Mouse (Mus musculus) CH12.LX (cell line): ENCODE data around the gene Fry. TPM values are rescaled to one million over a fixed set of nuclear protein-coding genes. Genes with fewer than 3 reads are reported as not detected.

Source experiments
- DNase-seq: peaks from one replicate; pipeline ENCODE4 v3.0.0-alpha.2; 2013; ENCODE audit errors: extremely low read depth
- H3K27ac ChIP-seq: 2 replicates; pipeline ENCODE4 v1.5.1; 2012; ENCODE audit warnings: low read depth, mild to moderate bottlenecking, control low read depth, moderate library complexity; ENCODE audit not compliant: insufficient read depth
- H3K27me3 ChIP-seq: replicated peaks from 2 replicates; pipeline ENCODE3; 2012; ENCODE audit warnings: inconsistent platforms
- H3K36me3 ChIP-seq, 2 experiments: replicated peaks in 1 of 2; 2 replicates each; pipeline versions ENCODE3 to v1.6.1; 2012; ENCODE audit warnings: inconsistent platforms in 1 of 2, low read length in 1 of 2, mild to moderate bottlenecking in 1 of 2, mixed read lengths in 1 of 2, moderate library complexity in 1 of 2; ENCODE audit not compliant: control insufficient read depth in 1 of 2, insufficient read depth in 1 of 2
- H3K4me1 ChIP-seq, 2 experiments: 2 replicates each; pipeline ENCODE4 v1.6.1; 2012; ENCODE audit warnings: inconsistent platforms in 1 of 2, moderate library complexity in 1 of 2; ENCODE audit not compliant: insufficient read depth in 2 of 2, control insufficient read depth in 1 of 2
- H3K4me2 ChIP-seq: 2 replicates; pipeline ENCODE4 v1.6.1; 2012; ENCODE audit warnings: low read depth, mild to moderate bottlenecking, control low read depth; ENCODE audit not compliant: poor library complexity, insufficient read depth, severe bottlenecking
- H3K4me3 ChIP-seq, 3 experiments: fragments of 150-350 bp in 1 of 3; sonication (generic) in 1 of 3; replicated peaks in 1 of 3; 2 replicates each; pipeline versions ENCODE3 to v1.5.1; 2011 to 2012; ENCODE audit warnings: low read depth in 2 of 3, low read length in 2 of 3, mild to moderate bottlenecking in 2 of 3, moderate library complexity in 2 of 3, control low read depth in 1 of 3, improper control_type of control experiment in 1 of 3, inconsistent platforms in 1 of 3, mixed read lengths in 1 of 3; ENCODE audit not compliant: poor library complexity in 1 of 3
- H3K79me2 ChIP-seq: replicated peaks from 2 replicates; pipeline ENCODE4 v1.6.1; 2012; ENCODE audit warnings: mild to moderate bottlenecking, moderate library complexity; ENCODE audit not compliant: control insufficient read depth, poor library complexity, insufficient read depth, severe bottlenecking; ENCODE audit errors: extremely low read depth
- H3K9ac ChIP-seq: 2 replicates; pipeline ENCODE4 v1.6.1; 2012; ENCODE audit warnings: low read depth, mild to moderate bottlenecking, control low read depth, moderate library complexity; ENCODE audit not compliant: insufficient read depth
- H3K9me3 ChIP-seq: replicated peaks from 2 replicates; pipeline ENCODE3; 2012; ENCODE audit warnings: low read length, inconsistent platforms, mixed read lengths
- CHD2 ChIP-seq: IDR thresholded peaks from 2 replicates; pipeline ENCODE4 v1.6.1; 2011; ENCODE audit warnings: low read length, improper control_type of control experiment
- CTCF ChIP-seq, 2 experiments: IDR thresholded peaks in 1 of 2; conservative IDR thresholded peaks in 1 of 2; 2 replicates each; pipeline ENCODE4 v1.5.1; 2011 to 2012; ENCODE audit warnings: low read depth in 2 of 2, low read length in 2 of 2, improper control_type of control experiment in 1 of 2, inconsistent platforms in 1 of 2, mild to moderate bottlenecking in 1 of 2, moderate library complexity in 1 of 2
- EP300 ChIP-seq: IDR thresholded peaks from 2 replicates; pipeline ENCODE4 v1.6.1; 2011; ENCODE audit warnings: low read length, improper control_type of control experiment
- ETS1 ChIP-seq: conservative IDR thresholded peaks from 2 replicates; pipeline ENCODE4 v1.6.1; 2012; ENCODE audit warnings: low read depth, mild to moderate bottlenecking, inconsistent platforms, low read length, improper control_type of control experiment, moderate library complexity
- HCFC1 ChIP-seq: IDR thresholded peaks from 2 replicates; pipeline ENCODE4 v1.6.1; 2012; ENCODE audit warnings: low read depth, mild to moderate bottlenecking, inconsistent platforms, low read length, improper control_type of control experiment
- JUN ChIP-seq: IDR thresholded peaks from 2 replicates; pipeline ENCODE4 v1.6.1; 2011; ENCODE audit warnings: low read depth, mild to moderate bottlenecking, low read length, improper control_type of control experiment, moderate library complexity; ENCODE audit not compliant: insufficient read depth
- JUND ChIP-seq: conservative IDR thresholded peaks from 2 replicates; pipeline ENCODE4 v1.6.1; 2011; ENCODE audit warnings: low read depth, low read length, improper control_type of control experiment
- MAFK ChIP-seq: IDR thresholded peaks from 2 replicates; pipeline ENCODE4 v1.6.1; 2011; ENCODE audit warnings: low read length, improper control_type of control experiment; ENCODE audit not compliant: insufficient replicate concordance
- MEF2A ChIP-seq: IDR thresholded peaks from 2 replicates; pipeline ENCODE4 v1.6.1; 2014; ENCODE audit warnings: low read depth, mild to moderate bottlenecking, inconsistent platforms, low read length, improper control_type of control experiment, borderline replicate concordance
- MYC ChIP-seq: IDR thresholded peaks from 2 replicates; pipeline ENCODE4 v1.6.1; 2011; ENCODE audit warnings: low read depth, mild to moderate bottlenecking, improper control_type of control experiment, low read length
- NELFE ChIP-seq: IDR thresholded peaks from 2 replicates; pipeline ENCODE4 v1.6.1; 2011; ENCODE audit warnings: low read depth, low read length, improper control_type of control experiment
- POLR2AphosphoS2 ChIP-seq: IDR thresholded peaks from 2 replicates; pipeline ENCODE4 v1.6.1; 2011; ENCODE audit warnings: low read depth, low read length, improper control_type of control experiment
- UBTF ChIP-seq: IDR thresholded peaks from 2 replicates; pipeline ENCODE4 v1.6.1; 2012; ENCODE audit warnings: low read depth, mild to moderate bottlenecking, inconsistent platforms, low read length, improper control_type of control experiment, moderate library complexity
- USF2 ChIP-seq: conservative IDR thresholded peaks from 2 replicates; pipeline ENCODE4 v1.6.1; 2011; ENCODE audit warnings: low read depth, low read length, improper control_type of control experiment
- ZC3H11A ChIP-seq: IDR thresholded peaks from 2 replicates; pipeline ENCODE4 v1.6.1; 2012; ENCODE audit warnings: low read depth, mild to moderate bottlenecking, inconsistent platforms, low read length, improper control_type of control experiment
- ZMIZ1 ChIP-seq: IDR thresholded peaks from 2 replicates; pipeline ENCODE4 v1.6.1; 2012; ENCODE audit warnings: low read depth, mild to moderate bottlenecking, inconsistent platforms, low read length, improper control_type of control experiment
- ZNF384 ChIP-seq: IDR thresholded peaks from 2 replicates; pipeline ENCODE4 v1.6.1; 2012; ENCODE audit warnings: low read depth, low read length, improper control_type of control experiment, inconsistent platforms
- dilution Hi-C: fragments of 300-500 bp; cut with MboI; formaldehyde crosslinking; loops from 2 replicates; pipeline ENCODE4 v1.14.3; 2020; ENCODE audit warnings: low sequenced_read_pairs; ENCODE audit not compliant: extremely low pct_unique_long_range_greater_than_20kb, extremely low pct_ligation_motif_present
- in situ Hi-C: fragments of 300-500 bp; cut with MboI; formaldehyde crosslinking; loops from 3 replicates; pipeline ENCODE4 v1.14.3; 2019; ENCODE audit warnings: low sequenced_read_pairs, low pct_ligation_motif_present, low pct_unique_long_range_greater_than_20kb, mixed read lengths
- polyA plus RNA-seq: library from polyadenylated mRNA; unstranded; fragments of >175 nt; gene quantifications from 2 replicates; pipeline ENCODE4 v1.2.1, GENCODE M21; 2012; ENCODE audit warnings: low read depth; ENCODE audit not compliant: insufficient read length
- total RNA-seq, 2 experiments: library from RNA; depleted of rRNA; stranded (reverse); fragments of 300-350 nt in 1 of 2; fragments of >200 nt in 1 of 2; gene quantifications; 2 replicates each; pipeline ENCODE4 v1.2.3; 2012 to 2014

Gene Fry
- total and polyA plus RNA-seq, 3 experiments: 0.34 to 0.80 (median 0.34) TPM

- peaks cover 3% of the 10 kb centered on the region for H3K9me3 ChIP-seq
- no peak overlapping the region for H3K9ac ChIP-seq
- TF ChIP-seq POLR2AphosphoS2: no peak
- no peak for TF ChIP-seq HCFC1
- peak; percentile 53; the same call in 1 of the 2 replicates for TF ChIP-seq ZNF384
- TF ChIP-seq MAFK: no peak
- dilution Hi-C loops: no loop called here
- no peak for DNase-seq
- no peaks in the 10 kb centered on the region for H3K27me3 ChIP-seq
- no peaks in the 10 kb centered on the region for H3K4me1 ChIP-seq
- no peak overlapping the region for H3K4me3 ChIP-seq
- in situ Hi-C loops: no loop called here
- H3K36me3 ChIP-seq: no peaks in the 10 kb centered on the region
- H3K4me2 ChIP-seq: no peak overlapping the region
- no peaks in the 10 kb centered on the region for H3K79me2 ChIP-seq
- no peak overlapping the region for H3K27ac ChIP-seq
Observed at GRCm38 (mm10) chr5:150510451-150511225, 392.2 kb downstream of the Fry start.

- dilution Hi-C loops (no loop called here), in situ Hi-C loops (no loop called here)
- H3K79me2 ChIP-seq: no peaks in the 10 kb centered on the region
- H3K4me2 ChIP-seq: no peak overlapping the region
- no peak overlapping the region for H3K9ac ChIP-seq
- H3K4me1 ChIP-seq: no peaks in the 10 kb centered on the region
- TF ChIP-seq NELFE: no peak
- TF ChIP-seq CTCF (conservative IDR thresholded peaks at IDR 0.05 in 1 of 2, IDR thresholded peaks at IDR 0.05 in 1 of 2; ENCODE audit: low read depth in 2 of 2, low read length in 2 of 2): 0 out of 4 replicates have a peak, but pooled peaks of 1 of the 2 experiments have one; percentile 18
- H3K27me3 ChIP-seq: no peaks in the 10 kb centered on the region
- no peak for DNase-seq
- H3K27ac ChIP-seq: no peak overlapping the region
- no peaks in the 10 kb centered on the region for H3K36me3 ChIP-seq
- H3K4me3 ChIP-seq: no peak overlapping the region
- H3K9me3 ChIP-seq: peaks cover 3% of the 10 kb centered on the region
Observed at GRCm38 (mm10) chr5:150513264-150513663, 394.8 kb downstream of the Fry start.

- no peak overlapping the region for H3K27ac ChIP-seq
- no peaks in the 10 kb centered on the region for H3K79me2 ChIP-seq
- H3K4me1 ChIP-seq: no peaks in the 10 kb centered on the region
- H3K9ac ChIP-seq: no peak overlapping the region
- TF ChIP-seq ZC3H11A: no peak
- TF ChIP-seq JUN: no peak
- TF ChIP-seq ZMIZ1: no peak
- TF ChIP-seq ETS1: no peak
- no peak for TF ChIP-seq ZNF384
- no peak for TF ChIP-seq JUND
- no peak for TF ChIP-seq MYC
- TF ChIP-seq EP300: no peak
- no peak for TF ChIP-seq MEF2A
- no peak for TF ChIP-seq UBTF
- TF ChIP-seq USF2: no peak
- no peak for TF ChIP-seq CHD2
- no peak for DNase-seq
- peaks cover 3% of the 10 kb centered on the region for H3K9me3 ChIP-seq
- H3K36me3 ChIP-seq: no peaks in the 10 kb centered on the region
- no peak overlapping the region for H3K4me3 ChIP-seq
- H3K27me3 ChIP-seq: no peaks in the 10 kb centered on the region
- dilution Hi-C loops (no loop called here), in situ Hi-C loops (no loop called here)
- H3K4me2 ChIP-seq: no peak overlapping the region
Observed at GRCm38 (mm10) chr5:150514027-150514426, 395.6 kb downstream of the Fry start.
